Mouse (Mus musculus) adrenal gland, postnatal 36 days (tissue): Measurements from ENCODE around the gene Trap1. TPM values are rescaled to one million over a fixed set of nuclear protein-coding genes. Genes with fewer than 3 reads are reported as not detected.
"Not testable (repeated sequence)": the region's sequence is repeated elsewhere in the genome, so short reads cannot be mapped to it uniquely, and the experiment has no call there.

Experiments
- DNase-seq, 2 experiments: peaks; one replicate each; pipeline ENCODE4 v3.0.0; 2021; ENCODE audit warnings: mixed read lengths in 1 of 2
- long read RNA-seq, 2 experiments: library from polyadenylated mRNA; stranded (forward); transcript quantifications; one replicate each; pipeline ENCODE4 v2.0.0; 2021; ENCODE audit warnings: borderline sequencing depth in 2 of 2
- total RNA-seq, 2 experiments: library from RNA; stranded (reverse); gene quantifications; 2 replicates each; pipeline ENCODE4 v1.2.3; 2021

Trap1 gene
- total RNA-seq, result 100 to 1,000 TPM; 197 to 218 TPM
- long read RNA-seq, experiment 1, transcript Trap1-201 (18 exons, 2,320 nt), result major isoform, 187 of 244 reads
- long read RNA-seq, experiment 1, partial matches to known transcripts, result 22 of 244 reads
- long read RNA-seq, experiment 1, other reads (novel, unspliced or antisense), result 35 of 244 reads
- long read RNA-seq, experiment 2, transcript Trap1-201 (18 exons, 2,320 nt), result major isoform, 88 of 98 reads
- long read RNA-seq, experiment 2, partial matches to known transcripts, result 8 of 98 reads
- long read RNA-seq, experiment 2, other reads (novel, unspliced or antisense), result 2 of 98 reads

DNA sequence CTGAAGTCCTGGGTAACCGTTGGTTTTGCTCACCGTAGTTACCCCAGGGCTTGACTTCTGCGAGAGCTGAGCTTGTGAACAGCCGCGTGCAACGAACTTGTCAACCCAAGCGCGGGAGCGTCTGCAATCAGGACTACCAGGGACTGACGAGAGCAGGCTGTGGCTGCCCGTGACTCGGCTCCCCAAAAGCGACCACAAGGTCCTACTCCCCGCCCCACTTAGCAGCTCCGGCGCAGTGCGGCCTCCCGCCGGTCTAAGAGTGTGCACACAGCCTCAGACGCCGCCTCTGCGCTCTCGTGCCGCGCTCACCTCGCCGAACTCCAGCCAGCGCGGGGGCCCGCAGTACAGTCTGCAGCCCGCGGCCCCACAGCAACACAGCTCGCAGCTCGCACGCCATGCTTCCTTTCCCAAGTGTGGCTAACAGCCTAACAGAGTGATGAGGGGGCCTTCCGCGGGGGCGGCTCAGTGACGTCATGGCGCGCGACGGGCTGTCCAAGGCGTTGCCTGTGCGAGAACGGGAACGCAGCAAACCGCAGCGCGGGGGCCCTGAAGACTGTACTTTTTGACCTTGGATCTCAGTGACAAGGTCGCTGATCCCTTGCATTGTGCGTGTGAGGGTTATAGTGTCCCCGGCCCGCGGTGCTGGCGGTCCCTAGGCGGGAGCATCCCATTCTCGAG, at the start of gene Trap1:
Trap1 (minus strand) TSS at position 444 of the 678 bp plus-strand sequence.
- peak; percentile 95 to 96 for DNase-seq

DNA sequence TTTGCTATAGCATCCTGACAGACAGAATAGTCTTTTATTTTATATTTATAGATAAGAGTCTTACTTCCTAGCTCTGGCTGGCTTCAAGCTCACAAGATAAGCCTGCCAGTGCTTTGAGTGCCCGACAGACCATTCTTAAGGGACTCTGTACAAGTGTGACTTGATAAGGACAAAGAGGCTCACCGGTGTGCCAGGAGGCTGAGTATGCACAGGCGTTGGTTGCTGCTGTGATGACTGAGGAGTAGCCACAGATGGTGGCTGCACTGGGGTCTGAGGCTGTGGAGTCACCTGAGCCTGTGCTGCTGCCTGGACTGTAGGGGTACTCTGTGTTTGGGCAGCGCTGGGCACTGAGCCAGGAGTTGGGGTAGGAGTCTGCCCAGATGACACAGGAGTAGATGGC, 39.4 kb upstream of the Trap1 start:
- DNase-seq, result no peak

DNA sequence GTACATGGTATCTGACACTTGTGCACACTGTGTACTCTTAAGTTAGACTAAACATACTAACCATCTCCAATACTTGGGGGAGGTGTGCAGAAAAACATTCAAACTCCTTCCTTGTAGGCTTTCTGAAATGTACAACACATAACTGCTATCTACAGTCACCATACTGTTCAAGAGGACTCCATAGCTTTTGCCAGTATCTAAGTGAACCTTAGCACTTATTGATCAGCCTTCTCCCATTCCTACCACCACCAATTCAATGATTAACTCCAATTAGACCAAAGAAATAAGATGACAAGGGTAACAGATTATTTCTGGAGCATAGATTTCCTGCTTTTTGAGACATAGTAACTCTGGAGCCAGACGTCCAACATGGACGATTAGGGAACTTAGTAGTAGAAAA, 22.7 kb upstream of the Trap1 start:
- no peak for DNase-seq

DNA sequence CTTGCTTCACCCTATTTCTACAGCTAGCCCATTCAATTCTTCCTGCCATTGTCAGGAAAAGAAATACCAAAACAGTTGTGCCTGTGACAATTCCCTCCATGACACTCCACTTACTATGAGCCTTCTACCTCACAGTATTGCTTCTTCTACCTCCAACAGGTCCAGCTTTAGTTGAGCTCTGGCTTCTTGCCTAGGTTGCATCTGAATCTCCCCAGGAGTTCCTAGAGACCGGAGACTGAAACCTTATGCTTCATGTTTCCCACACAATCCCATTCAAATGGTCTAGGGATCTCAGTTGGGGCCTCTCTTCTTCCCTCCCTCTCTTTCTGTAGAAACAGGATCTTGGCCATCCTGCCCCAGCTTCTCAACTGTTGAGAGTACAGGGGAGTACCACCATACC, 19.9 kb upstream of the Trap1 start:
- no peak for DNase-seq

DNA sequence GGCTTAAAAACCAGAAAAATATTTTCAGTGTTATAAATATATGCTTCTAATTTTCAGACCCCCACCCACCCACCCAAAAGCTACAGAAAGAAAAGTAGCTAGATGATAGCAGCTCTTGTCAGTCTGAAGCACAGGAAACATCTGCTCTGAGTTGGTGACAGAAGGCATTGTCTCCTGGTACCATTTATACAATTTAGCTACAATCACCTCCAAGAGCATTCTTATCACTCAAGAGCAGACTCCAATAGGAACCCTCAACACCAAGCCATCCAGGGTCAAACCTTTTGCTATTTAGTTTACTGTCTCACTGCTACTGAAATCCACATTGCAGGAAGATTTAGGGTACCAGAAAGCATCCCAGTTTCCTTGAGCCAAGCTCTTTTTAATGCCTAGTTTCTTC, 19.3 kb upstream of the Trap1 start:
- DNase-seq, result no peak

DNA sequence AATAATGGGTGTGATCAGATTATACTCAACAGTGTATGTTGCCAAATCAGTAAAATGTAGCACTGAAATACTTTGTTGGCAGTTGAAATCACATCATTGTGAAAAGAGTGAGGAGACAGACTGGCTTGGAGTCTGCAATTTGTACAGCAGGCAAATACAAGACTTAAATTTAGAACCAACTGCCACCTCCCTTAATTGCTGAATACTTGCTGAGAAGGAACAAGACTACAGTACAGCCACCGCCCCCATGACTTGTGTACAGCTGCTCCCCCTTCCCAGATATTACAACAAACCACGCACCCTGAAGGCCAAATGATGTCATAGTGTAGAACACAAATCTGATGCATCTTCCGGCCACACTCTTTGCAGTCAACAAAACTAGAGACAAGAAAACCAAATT, 18.5 kb upstream of the Trap1 start:
- DNase-seq, result no peak

DNA sequence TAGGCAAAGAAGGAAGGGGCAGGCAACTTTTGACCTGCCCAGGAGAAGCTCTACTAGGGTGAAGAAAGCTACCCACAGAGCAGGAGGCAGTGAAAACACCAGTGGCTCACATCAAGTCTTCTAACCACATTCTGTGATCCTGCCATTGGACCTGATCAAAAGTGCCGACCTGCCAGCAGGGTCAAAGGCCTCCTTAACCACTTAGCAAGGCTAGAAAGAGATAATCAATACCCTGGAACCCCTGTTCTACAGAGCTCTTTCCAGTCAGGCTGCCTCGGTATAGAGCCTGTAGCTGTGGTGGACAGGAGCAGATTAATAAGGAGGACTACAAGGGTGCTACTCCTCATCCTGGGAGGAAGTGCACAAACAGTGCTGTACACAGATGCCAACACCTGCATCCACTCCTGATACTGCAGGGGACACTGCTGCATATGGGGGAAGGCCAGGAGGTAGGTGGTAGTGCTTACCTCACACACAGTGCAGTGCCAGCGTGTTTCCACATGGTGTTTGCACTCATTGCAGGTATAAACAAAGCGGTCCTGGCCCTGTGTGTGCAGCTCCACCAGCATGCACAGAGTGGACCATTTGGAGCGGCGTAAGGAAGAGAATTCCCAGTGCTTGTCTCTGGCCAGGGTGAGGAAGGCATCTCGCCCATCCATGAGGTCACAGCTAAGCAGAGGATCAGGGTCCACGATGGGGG, 9.7 kb upstream of the Trap1 start:
- no peak for DNase-seq

DNA sequence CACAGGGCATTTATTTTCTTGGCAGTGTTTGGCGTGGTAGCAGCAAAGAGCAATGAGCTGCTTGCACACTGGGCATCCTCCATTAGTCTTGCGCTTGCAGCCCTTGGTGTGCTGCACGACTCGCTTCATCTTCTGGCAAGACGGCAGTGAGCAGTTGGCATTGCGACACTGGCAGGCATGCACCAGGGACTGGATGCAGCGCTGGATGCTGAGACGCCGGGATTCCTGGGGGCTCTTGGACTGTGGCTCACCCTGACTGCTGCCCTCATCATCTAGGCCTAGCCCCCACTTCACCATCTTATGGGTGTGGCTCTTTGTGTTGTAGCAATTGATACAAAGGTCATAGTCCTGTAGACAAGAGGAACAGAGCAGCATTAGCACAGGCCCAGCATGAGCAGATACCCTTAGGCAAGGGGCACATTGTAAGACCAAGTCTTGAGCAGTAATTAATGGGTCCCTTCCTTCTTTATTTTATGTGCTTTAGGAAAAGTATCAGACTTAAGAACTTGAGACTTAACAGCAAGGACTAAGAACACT, 8.3 kb upstream of the Trap1 start:
- DNase-seq, result no peak

DNA sequence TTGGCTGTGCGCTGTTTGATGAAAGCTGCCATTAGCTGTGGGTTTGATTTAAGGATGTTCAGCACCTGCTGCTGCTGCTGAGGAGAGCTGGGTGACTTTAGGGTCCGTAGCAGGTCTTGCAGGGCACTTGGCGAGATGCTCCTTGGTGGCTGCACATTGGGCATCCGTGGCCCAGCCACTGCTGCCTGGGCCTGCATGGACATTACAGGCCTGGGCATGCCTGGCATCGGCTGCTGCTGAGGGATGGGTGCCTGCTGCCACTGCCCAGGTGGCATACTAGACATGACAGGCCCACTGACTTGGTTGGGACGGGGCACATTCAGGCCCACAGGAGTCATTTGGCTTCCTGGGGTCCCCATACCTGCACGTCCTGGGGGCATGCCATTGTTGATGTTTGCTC, 7.4 kb upstream of the Trap1 start:
- DNase-seq, result no peak

DNA sequence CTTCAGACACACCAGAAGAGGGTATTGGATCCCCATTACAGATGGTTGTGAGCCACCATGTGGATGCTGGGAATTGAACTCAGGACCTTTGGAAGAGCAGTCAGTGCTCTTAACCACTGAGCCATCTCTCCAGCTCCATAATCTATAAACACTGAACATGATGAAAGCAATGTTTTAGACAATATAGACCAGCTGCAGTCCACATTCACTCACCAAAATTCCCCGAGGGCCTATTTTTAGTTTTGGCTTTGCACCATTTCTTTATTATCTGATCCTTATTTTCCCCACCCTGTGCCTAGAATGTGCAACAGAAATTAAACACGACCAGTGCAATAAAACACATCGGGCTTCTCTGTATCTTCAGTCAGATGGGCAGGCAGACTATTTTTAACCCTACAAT, 2.8 kb upstream of the Trap1 start:
- DNase-seq, result not testable (repeated sequence)

DNA sequence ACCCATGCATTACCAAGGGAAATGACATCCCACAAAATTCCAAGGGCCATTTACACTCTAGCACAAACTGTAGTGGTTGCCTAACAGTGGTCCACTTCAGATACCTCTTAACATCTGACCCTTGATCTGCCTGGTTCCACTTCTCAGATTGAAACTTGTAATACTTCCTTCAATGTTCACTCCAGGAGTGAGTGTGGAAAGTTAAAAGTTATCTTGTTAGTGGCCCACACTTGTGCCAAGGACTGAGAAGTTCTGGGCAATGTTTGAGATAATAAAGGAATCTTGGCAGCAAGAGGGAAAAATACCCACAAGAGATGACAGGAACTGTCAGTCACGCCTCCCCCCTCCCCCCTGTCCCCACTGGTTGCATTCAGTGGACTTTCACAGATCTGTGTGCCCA, 2.0 kb upstream of the Trap1 start:
- no peak for DNase-seq

DNA sequence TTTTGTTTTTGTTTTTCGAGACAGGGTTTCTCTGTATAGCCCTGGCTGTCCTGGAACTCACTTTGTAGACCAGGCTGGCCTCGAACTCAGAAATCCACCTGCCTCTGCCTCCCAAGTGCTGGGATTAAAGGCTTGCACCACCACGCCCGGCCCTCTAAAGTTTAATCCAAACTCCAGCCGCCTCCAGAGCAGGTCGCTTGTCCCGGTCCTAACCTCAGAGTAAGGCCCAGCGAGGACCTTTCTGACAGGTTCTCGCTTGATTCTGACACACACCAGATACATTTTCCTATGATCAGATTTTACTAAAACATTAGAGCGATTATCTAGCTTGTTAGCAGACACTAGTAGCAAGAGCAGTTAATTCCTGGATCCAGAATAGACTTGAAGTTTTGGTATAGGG, 675 bp upstream of the Trap1 start:
- DNase-seq, result not testable (repeated sequence)

DNA sequence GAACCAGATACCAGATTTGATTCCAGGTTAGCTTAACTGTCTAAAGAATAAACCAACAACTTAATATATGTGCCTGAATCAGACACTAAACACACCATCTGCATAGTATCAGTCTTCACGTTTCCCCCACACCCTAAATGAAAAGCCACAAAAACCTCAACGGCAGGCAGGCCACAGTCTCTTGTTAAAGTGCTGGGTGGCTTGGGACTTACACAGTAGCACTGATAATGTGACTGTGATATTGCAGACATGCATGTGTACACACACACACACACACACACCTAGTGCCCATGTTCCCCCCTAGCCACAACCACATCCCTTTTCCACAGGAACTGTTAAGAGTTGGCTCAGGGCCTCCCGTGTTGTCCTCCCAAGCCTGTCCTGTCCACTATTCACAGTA, 2.8 kb downstream of the Trap1 start:
- DNase-seq, result no peak

DNA sequence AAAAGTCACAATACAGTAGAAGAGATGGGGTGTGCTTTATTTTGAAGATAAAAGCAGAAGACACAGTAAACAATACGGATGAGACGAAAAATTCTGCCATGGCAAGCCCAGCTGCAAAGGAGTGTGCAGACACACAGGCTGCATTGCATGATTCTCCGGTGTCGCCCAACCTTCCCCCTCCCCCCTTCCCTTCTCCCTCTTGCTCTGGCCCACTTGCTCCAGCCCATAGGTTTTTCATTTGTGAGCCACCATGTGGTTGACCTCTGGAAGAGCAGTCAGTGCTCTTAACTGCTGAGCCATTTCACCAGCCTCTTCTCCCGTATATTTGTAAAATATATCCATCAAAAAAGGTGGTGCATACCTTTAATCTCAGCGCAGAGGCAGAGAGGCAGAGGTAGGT, 3.3 kb downstream of the Trap1 start:
- no peak for DNase-seq

DNA sequence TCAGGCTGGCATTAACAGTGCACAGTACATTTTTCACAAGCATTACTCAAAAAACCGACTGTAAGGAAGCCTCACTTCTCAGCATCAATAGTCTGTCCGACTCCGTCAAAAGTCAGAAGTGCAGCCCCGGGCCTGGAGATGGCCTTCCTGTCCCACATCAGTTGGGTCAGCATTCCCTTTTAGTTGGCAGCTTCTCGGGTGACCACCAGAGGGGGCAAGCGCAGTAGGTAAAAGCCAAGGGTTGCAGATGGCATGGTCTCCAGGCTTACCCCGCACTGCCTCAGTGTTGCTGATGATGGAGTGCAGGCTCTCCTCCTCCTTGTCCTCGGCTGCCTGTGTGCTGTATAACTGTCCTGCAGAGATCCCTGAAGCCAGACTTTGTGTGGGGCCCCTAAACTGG, 9.0 kb downstream of the Trap1 start:
- DNase-seq, result peak; percentile 58 to 78

DNA sequence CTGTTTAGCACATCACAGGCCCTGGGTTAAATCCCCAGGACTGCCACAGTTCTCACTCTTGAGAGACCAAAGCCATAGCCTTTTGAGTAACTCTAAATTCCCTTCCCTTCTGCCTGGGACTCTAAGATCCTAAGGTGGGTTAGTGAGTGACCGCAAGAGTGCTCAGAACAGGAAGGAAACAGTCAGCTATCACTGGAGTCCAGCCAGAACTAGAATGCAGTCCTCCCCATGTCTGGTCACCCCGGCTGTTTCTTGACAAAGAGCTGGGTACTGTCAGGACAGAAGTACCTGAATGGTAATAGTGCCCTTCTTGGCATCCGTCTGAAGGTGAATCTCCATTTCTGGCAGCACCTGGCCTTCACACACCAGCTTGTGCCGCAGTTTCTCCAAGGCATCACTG, 12.7 kb downstream of the Trap1 start:
- DNase-seq, result no peak

DNA sequence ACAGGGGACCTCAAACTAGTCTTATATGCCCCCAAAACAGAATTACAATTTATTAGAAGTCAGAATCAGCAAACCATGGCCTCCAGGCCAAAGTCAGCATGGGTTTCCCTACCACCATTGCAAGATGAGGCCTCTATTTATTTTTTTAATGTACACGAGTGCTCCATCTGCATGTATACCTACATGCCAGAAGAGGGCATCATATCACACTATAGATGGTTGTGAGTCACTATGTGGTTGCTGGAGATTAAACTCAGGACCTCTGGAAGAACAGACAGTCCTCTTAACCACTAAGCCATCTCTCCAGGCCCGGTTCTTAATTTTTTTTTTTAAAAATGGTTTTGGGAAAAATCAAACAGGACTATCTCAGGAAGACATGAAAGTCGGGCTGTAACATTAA, 23.8 kb downstream of the Trap1 start:
- no peak for DNase-seq

DNA sequence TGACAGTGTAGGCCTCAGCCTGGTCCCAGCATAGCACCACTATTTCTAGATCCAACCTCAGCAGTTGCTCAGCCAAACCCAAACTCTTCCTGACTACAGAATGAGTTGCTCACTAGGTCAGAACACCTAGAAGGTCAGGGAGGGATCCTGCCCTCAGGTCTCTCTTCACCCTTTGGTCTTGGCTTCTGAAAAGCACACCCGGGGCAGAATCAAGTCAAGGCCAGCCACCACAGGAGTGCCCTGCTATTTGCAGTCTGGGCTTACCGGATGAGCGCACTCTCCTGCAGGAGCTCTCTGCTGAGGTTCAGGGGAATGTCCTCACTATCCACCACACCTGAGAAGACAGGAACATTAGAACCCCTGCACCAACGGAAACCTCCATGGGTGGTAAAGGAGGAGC, 25.0 kb downstream of the Trap1 start:
- no peak for DNase-seq

DNA sequence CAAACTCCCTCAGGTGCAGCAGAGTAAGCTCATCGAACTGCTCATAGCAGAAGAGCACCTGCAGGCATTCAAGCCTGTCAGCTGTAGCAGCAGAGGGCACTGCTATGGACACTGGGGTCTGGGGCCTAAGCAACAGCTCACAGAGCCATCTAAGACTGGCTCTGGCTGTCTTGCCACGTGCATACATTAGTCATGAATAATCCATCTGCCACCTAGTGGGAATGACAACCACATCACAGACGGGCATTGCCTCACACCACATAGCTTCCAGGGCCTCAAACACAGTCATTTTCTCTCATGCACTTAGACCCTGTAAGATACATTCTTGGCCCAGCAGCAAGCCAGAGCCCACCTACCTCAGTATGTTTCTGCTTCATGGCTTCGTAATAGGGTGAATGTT, 32.1 kb downstream of the Trap1 start:
- DNase-seq, result no peak

DNA sequence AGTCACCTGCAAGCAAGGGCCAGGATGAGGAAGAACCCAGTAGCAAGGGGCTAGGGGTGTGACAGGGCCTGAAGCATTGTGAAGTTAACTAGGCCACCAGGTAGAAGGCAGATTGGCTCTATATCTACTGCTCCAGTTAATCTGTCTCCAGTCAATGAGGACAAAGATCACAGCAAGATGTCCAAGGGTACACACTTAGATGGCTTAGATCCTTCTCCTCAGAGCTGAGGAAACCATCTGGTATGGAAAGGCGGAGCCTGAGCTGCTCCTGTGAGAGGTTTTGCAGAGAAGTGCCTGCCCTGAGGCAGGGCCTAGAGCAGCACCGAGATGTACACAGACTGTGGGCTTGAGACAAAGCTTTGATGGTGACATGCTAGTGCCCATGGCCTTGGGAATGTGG, 33.5 kb downstream of the Trap1 start:
- peak in 1 of 2 experiments; percentile 43 for DNase-seq

DNA sequence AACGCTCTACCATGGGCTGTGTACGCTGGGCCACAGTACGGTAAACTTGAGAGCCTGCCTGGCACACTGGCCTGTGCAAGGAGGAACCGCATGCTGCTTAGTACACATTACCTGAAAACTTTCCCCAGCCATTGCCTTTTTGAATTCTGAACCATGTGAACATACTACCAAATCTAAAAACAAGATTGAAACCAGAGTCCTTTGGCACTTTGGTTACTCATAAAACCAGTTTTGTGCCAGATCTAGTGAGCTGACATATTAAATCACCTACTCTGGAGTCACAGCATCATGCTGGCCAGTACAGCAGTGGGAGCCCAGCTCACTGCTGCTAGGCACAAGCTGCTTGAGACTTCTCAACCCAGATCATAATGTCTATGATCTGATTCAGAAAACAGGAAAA, 36.0 kb downstream of the Trap1 start:
- DNase-seq, result no peak

DNA sequence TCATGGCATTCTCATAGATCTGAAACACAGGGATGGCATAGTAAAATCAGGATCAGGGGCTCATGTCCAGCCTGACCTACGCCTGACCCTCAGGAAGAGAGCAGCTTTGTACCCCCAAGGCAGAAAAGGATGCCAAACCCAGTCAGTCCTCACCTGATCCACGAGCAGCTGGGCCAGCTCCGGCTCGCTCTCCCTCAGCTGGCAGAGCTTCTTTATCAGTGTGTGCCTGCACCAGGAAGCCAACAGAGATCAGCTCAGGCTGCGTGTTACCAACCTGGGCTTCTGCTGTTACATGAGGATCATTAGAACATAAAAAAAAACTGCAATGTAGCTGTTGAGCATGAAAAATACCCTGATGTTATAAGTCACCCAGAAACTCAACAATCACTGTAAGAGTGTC, 37.4 kb downstream of the Trap1 start:
- DNase-seq, result no peak

DNA sequence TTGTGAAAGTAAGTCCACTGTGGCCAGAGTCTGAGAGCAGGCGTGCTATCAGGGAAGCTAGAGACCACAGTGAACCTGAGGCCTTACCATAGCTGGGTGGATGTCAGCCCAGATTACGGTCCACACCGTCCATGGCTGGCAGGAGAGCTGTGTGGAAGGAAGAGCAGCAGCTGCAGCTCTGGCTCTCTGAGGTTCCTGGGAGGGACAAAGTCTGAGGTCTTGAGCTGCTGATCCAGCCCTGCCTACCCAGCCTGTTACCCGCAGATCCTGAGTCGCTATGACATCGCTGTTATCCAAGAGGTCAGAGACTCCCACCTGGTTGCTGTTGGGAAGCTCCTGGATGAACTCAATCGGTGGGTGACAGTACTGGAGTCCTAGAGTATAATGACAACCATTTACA, 39.9 kb downstream of the Trap1 start:
- no peak for DNase-seq
